Mouse (Mus musculus) layer of hippocampus, postnatal 25 days (tissue): ENCODE data around the gene S100a3. TPM values are rescaled to one million over a fixed set of nuclear protein-coding genes. Genes with fewer than 3 reads are reported as not detected.

Experiments
- DNase-seq, 2 experiments: peaks; one replicate each; pipeline ENCODE4 v3.0.0; 2022; ENCODE audit warnings: mixed read lengths in 2 of 2, low spot score in 1 of 2; ENCODE audit errors: extremely low spot score in 1 of 2
- total RNA-seq, 2 experiments: library from RNA; stranded (reverse); gene quantifications; 2 replicates each; pipeline ENCODE4 v1.2.3; 2021

Gene S100a3
- total RNA-seq, 2 experiments from 2014 or later = 1.9 to 2.1 TPM

GRCm38 (mm10) chr3:90600036-90600435 is 39.7 kb downstream of the S100a3 start:
- no peak for DNase-seq

DNA sequence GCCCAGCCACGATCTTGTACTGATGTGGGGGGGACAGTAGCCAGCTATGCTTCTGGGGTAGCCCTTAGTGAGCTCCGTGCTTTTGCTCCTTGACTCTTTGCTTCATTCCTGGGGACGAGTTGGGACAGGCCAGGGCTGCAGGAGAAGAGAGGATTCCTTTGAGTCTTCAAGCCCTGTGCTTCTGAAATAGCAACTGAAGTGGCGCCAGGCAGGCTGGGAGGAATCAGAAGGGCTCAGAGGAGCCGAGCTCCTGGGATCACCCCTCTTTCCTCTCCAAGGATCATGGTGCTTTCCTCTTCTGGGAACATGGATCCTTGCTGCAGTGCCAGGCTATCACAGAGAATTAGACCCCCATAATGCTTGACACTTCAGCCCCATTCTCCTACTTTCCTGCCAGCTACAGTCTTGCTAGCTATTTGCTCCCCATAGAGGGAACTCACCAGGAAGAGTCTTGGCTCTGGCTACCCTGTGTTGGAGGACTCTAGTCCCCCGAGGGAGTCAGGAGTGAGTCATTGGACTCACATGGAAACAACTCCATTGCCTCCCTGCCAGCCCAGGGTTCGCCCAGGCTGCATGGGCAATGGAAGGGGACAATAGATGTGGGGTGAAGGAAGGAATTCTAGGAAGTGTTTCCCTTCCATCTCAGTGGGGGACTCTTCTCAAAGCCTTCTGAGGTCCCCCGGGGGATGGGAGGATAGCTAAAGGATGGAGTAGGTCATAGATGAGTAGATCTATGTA is 40.2 kb downstream of the S100a3 start:
- DNase-seq = no peak

GRCm38 (mm10) chr3:90601486-90602110 is 41.2 kb downstream of the S100a3 start, which contains the start of gene Gm42674:
Gene Gm42674 (plus strand): TSS chr3:90601904.
- no peak for DNase-seq

DNA sequence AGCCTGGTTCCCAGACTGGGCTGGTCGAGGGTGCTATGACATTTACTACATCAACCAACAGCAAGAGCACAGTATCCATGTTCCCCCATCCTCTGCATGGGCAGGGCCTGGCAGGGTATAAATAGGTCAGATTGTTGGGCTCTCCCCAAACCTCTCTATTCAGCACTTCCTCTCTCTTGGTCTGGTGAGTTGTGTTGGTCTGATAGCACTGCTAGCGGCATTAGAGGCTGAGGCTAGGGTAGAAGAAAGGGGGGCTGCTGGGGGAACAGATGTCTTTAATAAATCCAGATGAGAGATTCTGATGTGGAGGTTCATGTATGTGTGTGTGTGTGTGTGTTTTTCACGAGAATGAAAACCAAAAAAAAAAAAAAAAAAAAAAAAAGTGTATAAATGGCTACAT is 43.2 kb downstream of the S100a3 start, which contains the start of gene S100a4:
Gene S100a4 (plus strand): TSS at position 149 of the 400 bp plus-strand sequence.
- no peak for DNase-seq

GRCm38 (mm10) chr3:90604416-90604815 is 44.0 kb downstream of the S100a3 start:
- no peak for DNase-seq

DNA sequence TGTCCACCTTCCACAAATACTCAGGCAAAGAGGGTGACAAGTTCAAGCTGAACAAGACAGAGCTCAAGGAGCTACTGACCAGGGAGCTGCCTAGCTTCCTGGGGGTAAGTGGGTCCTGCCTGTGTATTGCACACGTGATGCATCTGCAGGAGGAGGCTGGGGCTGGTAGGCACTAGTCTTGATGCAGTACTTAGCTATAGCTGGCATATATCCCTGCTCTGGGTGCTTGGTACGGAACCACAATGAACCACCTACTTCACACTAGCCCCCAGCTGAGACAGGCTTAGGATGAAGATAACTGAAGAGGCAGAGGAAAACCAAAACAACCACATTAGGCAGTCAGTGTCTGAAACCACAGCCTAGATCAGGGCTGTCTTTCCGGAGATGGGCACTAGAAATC is 44.7 kb downstream of the S100a3 start:
- DNase-seq = no peak

DNA sequence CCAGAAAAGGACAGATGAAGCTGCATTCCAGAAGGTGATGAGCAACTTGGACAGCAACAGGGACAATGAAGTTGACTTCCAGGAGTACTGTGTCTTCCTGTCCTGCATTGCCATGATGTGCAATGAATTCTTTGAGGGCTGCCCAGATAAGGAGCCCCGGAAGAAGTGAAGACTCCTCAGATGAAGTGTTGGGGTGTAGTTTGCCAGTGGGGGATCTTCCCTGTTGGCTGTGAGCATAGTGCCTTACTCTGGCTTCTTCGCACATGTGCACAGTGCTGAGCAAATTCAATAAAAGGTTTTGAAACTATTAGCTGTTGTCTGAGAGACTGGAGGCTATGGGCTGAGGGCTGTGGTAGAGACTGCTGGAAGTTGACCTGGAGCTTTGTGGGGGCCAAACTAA is 45.4 kb downstream of the S100a3 start:
- no peak for DNase-seq

- DNase-seq = no peak
Observed at GRCm38 (mm10) chr3:90606185-90606584, 45.8 kb downstream of the S100a3 start.

GRCm38 (mm10) chr3:90607361-90607760 is 47.0 kb downstream of the S100a3 start:
- no peak for DNase-seq

GRCm38 (mm10) chr3:90608223-90608622 is 47.8 kb downstream of the S100a3 start, which contains the start of gene S100a5:
Gene S100a5 (plus strand): TSS chr3:90608523.
- no peak for DNase-seq

DNA sequence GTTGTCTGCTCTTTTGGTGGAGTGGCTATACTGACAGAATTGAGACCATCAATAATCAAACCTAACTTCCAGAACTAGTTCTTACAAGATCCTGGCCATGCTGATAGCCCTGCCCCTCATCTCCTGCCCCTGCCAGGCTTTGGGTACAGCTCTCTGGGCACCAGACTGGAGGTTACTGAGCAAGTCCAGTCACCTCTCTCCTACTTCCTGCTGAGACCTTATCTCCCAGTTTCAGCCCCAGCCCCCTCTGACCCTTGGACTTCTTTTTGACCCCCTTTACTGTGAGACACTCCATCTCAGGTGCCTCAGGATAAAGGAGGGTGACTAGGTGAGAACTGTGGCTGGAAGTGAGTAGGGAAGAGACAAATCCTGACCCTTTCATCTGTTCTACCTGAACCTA is 48.7 kb downstream of the S100a3 start:
- DNase-seq = no peak

DNA sequence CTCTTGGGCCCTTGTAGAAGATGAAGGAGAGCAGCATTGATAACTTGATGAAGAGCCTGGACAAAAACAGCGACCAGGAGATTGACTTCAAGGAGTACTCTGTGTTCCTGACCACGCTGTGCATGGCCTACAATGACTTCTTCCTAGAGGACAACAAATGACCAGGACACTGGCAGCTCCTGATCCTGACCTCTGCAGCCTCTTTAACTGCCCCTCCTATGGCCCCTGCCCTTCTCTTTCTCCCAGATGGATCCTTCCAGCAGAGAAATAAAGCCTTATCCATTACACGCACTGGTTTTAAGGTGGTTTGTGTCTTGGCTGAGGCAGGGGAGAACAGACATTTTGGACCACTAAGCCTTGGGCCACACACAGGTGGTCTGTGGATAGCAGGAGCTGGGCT is 51.1 kb downstream of the S100a3 start:
- no peak for DNase-seq

- DNase-seq = no peak
Observed at GRCm38 (mm10) chr3:90612061-90612460, 51.7 kb downstream of the S100a3 start.

GRCm38 (mm10) chr3:90612728-90613291 is 52.4 kb downstream of the S100a3 start, which contains the start of gene S100a6:
Gene S100a6 (plus strand): TSS chr3:90612882.
- DNase-seq = peak in 1 of 2 experiments; percentile 55

- DNase-seq = no peak
Observed at GRCm38 (mm10) chr3:90613461-90614147, 53.2 kb downstream of the S100a3 start.

DNA sequence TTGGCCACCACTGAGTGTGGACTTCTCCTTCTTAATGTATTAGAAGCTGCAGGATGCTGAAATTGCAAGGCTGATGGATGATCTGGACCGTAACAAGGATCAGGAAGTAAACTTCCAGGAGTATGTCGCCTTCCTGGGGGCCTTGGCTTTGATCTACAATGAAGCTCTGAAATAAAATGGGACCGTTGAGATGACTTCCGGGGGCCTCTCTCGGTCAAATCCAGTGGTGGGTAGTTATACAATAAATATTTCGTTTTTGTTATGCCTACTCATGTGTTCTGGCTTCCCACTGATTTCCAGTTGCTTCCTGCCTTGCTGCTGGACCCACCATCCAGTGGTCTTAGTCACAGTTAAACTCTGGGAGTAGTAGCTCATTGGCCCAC is 53.8 kb downstream of the S100a3 start:
- no peak for DNase-seq

DNA sequence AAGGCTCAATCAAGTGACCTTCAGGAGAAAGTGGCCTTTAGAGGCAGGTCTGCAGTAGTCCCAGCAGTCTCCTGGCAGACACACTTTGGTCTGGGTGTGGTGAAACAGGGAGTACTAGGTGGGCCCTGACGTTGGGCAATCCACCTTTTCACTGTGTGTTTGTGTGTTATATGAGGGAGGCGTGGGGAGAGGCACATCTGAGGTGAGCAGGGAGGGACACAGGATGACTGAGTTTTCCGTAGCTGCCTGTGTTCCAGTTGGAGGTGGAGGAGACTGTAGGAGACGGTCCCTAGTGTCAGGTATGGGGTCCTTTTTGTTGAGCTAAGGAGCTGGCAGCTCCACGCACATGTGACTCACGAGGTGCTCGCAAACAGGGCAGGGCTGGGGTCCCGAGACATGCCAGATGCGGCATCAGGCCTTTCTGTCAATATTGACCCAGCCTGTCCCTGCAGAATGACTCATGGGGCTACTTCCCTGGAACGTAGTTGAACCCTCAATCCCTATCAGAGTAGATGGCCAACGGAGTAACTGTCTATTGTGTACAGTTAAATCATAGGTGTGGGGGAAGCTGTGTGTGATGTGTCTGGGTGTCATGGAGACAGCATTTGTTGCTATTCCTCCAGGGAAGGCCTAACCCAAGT is 54.4 kb downstream of the S100a3 start:
- no peak for DNase-seq

- peak; percentile 38 to 56 for DNase-seq
Observed at GRCm38 (mm10) chr3:90615415-90615814, 55.0 kb downstream of the S100a3 start.

DNA sequence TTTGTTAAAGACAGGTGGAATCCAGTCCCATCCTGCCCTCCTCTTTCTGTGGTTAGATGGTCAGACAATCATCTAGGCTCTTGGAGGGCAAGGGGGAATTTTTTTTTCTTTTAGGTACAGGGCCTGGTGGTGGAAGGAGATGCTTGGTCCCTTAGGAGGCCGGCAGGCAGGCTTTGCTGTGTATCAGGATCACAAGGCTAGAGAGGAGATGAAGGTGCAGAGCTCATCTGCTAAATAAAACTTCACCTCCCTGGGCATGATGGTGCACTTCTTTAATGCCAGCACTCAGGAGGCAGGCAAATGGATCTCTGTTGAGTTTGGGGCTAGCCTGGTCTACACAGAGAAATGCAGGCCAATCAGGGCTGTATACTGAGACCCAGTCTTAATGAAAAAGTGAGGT is 55.5 kb downstream of the S100a3 start:
- no peak for DNase-seq

GRCm38 (mm10) chr3:90617586-90617985 is 57.2 kb downstream of the S100a3 start:
- DNase-seq = no peak
